Mouse (Mus musculus): ENCODE results near the gene Krtap5-4.
"Not testable (repeated sequence)": the region's sequence is repeated elsewhere in the genome, so short reads cannot be mapped to it uniquely, and the experiment has no call there.

DNA sequence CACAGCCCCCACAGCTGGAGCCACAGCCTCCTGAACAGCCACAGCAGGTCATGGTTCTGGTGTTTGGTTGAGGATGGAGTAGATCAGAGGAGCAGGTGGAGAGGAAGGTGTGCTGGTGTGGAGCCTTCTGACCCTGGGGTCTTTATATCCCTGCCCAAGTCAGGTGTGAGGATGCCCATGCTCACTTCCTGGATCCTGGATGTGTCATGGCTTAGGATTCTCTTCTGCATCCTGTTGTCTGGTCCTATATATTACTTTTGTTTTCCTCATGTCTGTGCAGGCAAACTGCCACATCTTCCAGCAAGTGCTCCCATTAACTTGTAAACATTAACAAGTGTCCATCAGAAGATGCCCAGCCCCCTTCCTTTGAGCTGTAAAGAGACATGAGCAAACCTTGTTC lies 6.3 kb upstream of the Krtap5-4 start, which contains the start of gene Krtap5-1:
- TF ChIP-seq POLR2A (IDR thresholded peaks at IDR 0.05; ENCODE audit: insufficient read length, low read depth); USF1 (IDR thresholded peaks at IDR 0.05; ENCODE audit: low read depth); E2F4 (IDR thresholded peaks at IDR 0.05; ENCODE audit: insufficient read depth); MYOG (IDR thresholded peaks at IDR 0.05; ENCODE audit: control insufficient read depth in 1 of 3, insufficient read depth in 1 of 3, insufficient read length in 2 of 3, low read depth in 2 of 3); TCF3 (IDR thresholded peaks at IDR 0.05; ENCODE audit: insufficient read length, low read depth); MAX (IDR thresholded peaks at IDR 0.05; ENCODE audit: low read depth): not testable (repeated sequence)
